Mouse (Mus musculus) stomach, embryonic 15.5 days (tissue): ENCODE results near the gene Itgae. TPM values are rescaled to one million over a fixed set of nuclear protein-coding genes. Genes with fewer than 3 reads are reported as not detected.

Source experiments
- ATAC-seq: fragments of 200-750 bp; cut with Nextera tagmentation; 2 replicates; pipeline ENCODE4 v1.8.0; 2017; ENCODE audit warnings: low read depth, moderate number of reproducible peaks, moderate TSS enrichment; ENCODE audit not compliant: insufficient read depth, low FRiP score
- H3K27ac ChIP-seq: fragments of 300-500 bp; sonication (generic); 2 replicates; pipeline ENCODE4 v1.5.1; 2015; ENCODE audit warnings: mild to moderate bottlenecking, inconsistent platforms
- H3K27me3 ChIP-seq: fragments of 300-500 bp; sonication (generic); replicated peaks from 2 replicates; pipeline ENCODE4 v1.6.1; 2015; ENCODE audit warnings: inconsistent platforms
- H3K36me3 ChIP-seq: fragments of 300-500 bp; sonication (generic); 2 replicates; pipeline ENCODE4 v1.6.1; 2015; ENCODE audit warnings: inconsistent platforms
- H3K4me1 ChIP-seq: fragments of 300-500 bp; sonication (generic); 2 replicates; pipeline ENCODE4 v1.6.1; 2015; ENCODE audit warnings: inconsistent platforms
- H3K4me2 ChIP-seq: fragments of 300-500 bp; sonication (generic); 2 replicates; pipeline ENCODE4 v1.6.1; 2015; ENCODE audit warnings: mild to moderate bottlenecking, inconsistent platforms
- H3K4me3 ChIP-seq: fragments of 300-500 bp; sonication (generic); replicated peaks from 2 replicates; pipeline ENCODE4 v1.5.1; 2015; ENCODE audit warnings: inconsistent platforms
- H3K9ac ChIP-seq: fragments of 300-500 bp; sonication (generic); 2 replicates; pipeline ENCODE4 v1.6.1; 2015; ENCODE audit warnings: inconsistent platforms
- H3K9me3 ChIP-seq: fragments of 300-500 bp; sonication (generic); 2 replicates; pipeline ENCODE4 v1.6.1; 2016; ENCODE audit warnings: inconsistent platforms
- WGBS: fragments of 180-500 bp; shearing (Covaris S2); methylation state at CpG from one replicate; pipeline ENCODE4 v1.1.7; 2015; 5-methylcytosine and 5-hydroxymethylcytosine counted together
- polyA plus RNA-seq: library from polyadenylated mRNA; unstranded; fragments of >200 nt; fragmentation: Nextera tagmentation; extraction: Ambion mirVana; gene quantifications from 2 replicates; pipeline ENCODE4 v1.2.1, GENCODE M21; 2015

Itgae gene
- 0.33 and 0.57 TPM in 2 replicates for polyA plus RNA-seq

- ATAC-seq, result no peak
- 74% methylated on average over 4 of the region's 4 CpGs for WGBS
- Histone ChIP-seq H3K27ac (no peak within 1 kb of the TSS), H3K4me2 (no peak within 1 kb of the TSS), H3K9ac (no peak within 1 kb of the TSS), H3K4me1 (no peaks in the 10 kb centered on the region), H3K27me3 (no peaks in the 10 kb centered on the region), H3K4me3 (no peak within 1 kb of the TSS), H3K36me3 (no peaks in the 10 kb centered on the region), H3K9me3 (no peaks in the 10 kb centered on the region)
Observed at GRCm38 (mm10) chr11:73090283-73090682, at the start of gene Itgae. Gene Itgae (plus strand): TSS chr11:73090583.

DNA sequence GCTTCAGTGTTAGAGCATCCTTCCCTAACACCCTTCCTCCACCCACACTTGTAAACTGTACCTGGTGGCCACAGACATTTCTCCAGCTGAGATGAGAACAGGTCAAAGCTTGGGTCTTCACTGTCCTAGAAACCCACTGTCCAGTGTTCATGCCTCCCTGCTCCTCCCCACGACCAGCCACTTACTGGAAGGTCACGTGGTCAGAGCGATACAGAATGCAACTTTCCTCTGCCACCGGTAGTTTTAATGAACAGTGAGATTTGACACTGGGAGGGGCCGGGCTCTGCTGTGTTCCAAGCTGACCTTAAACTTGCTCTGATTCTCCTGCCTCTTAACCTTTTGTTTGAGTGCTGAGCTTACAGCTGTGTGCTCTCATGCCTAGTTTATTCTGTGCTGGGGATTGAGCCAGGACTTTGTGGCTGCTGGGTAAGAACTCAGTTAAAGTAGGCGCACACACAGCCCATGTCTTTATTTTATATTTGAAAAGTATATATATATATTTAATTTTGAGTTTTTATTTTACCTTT, 46.1 kb upstream of the Itgae start:
- no peak overlapping the region for H3K4me2 ChIP-seq
- H3K27me3 ChIP-seq, result no peaks in the 10 kb centered on the region
- peaks cover 14% of the 10 kb centered on the region; the same call in 1 of the 2 replicates for H3K4me1 ChIP-seq
- H3K27ac ChIP-seq, result no peak overlapping the region
- H3K36me3 ChIP-seq, result no peaks in the 10 kb centered on the region
- no peak overlapping the region for H3K4me3 ChIP-seq
- H3K9me3 ChIP-seq, result no peaks in the 10 kb centered on the region
- H3K9ac ChIP-seq, result no peak overlapping the region
- ATAC-seq, result no peak
- WGBS, result 24% methylated on average over 6 of the region's 6 CpGs

DNA sequence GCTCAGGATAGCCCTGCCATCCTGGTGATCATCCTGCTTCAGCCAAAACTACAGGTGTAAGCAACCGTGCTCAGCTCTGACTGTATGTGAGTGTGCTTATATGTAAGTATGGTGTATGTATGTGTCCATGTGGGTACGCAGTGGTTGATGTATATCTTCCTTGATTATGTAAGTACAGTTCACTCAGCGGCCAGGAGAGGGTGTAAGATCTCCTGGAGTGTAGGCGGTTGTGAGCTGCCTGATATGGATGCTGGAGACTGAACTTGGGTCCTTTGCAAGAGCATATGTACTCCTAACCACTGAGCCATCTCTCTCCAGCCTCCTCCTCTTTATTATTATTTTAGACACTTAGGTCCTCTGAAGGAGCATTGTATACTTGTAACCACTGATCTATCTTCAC, 45.6 kb upstream of the Itgae start:
- Histone ChIP-seq H3K4me2 (no peak overlapping the region), H3K27ac (no peak overlapping the region), H3K9me3 (no peaks in the 10 kb centered on the region), H3K27me3 (no peaks in the 10 kb centered on the region), H3K4me1 (peaks cover 14% of the 10 kb centered on the region; the same call in 1 of the 2 replicates), H3K36me3 (no peaks in the 10 kb centered on the region), H3K4me3 (no peak overlapping the region), H3K9ac (no peak overlapping the region)
- WGBS, result 65% methylated on average over 4 of the region's 4 CpGs
- ATAC-seq, result no peak

- peaks cover 11% of the 10 kb centered on the region; the same call in 1 of the 2 replicates for H3K36me3 ChIP-seq
- peak within 1 kb of the TSS; percentile 56 for H3K4me2 ChIP-seq
- no peaks in the 10 kb centered on the region for H3K9me3 ChIP-seq
- peak within 1 kb of the TSS; percentile 92 for H3K27ac ChIP-seq
- peak within 1 kb of the TSS; percentile 95 for H3K4me3 ChIP-seq
- peak within 1 kb of the TSS; percentile 93 for H3K9ac ChIP-seq
- peaks cover 14% of the 10 kb centered on the region; the same call in 1 of the 2 replicates for H3K4me1 ChIP-seq
- no peaks in the 10 kb centered on the region for H3K27me3 ChIP-seq
- WGBS, result under 1% methylated on average over 39 of the region's 39 CpGs
- ATAC-seq, result peak; percentile 95
Observed at GRCm38 (mm10) chr11:73047542-73047996, 42.8 kb upstream of the Itgae start, which contains the start of gene Ncbp3. Gene Ncbp3 (plus strand): TSS chr11:73047783.

DNA sequence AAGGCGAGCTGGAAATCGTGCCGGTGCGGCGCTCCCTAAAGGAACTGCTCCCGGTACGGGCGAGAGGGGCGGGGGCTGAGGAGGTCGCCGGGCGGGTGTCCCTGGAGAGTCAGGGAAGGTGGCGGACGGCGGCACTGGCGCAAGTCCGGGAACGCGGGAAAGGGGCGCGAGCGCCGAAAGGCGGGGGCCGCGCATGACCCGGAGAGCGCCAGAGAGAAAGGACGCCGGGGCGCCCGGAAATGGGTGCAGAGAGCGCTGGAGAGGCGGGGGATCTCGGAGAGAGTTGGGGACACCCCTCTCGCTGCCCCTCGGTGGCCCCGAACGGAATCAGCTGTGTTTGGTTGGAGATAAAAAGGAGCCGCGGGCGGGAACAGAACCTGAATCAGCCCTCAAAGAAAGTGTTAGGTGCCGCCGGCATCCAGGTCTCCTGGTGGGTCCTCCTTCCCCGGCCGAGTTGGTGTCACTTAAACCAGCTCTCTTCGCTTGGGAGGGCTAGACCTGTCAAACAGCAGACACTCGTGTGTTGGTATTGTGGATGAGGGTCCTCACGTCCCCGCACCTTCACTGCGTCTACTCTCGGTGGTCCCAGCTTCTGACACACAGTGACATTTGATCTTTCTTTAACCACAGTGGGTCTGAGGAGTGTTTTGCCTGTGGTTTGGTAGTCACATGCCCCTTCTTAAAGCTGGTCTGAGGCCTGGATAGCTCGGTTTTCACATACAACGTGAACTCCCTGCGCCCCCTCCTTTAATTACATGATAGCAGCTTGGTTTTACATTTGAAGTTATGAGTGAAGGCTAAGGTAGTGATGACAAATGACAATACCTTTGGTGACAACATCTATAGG, 42.1 kb upstream of the Itgae start:
- ATAC-seq, result peak; percentile 53
- Histone ChIP-seq H3K36me3 (peaks cover 11% of the 10 kb centered on the region; the same call in 1 of the 2 replicates), H3K4me2 (peak overlapping the region; percentile 56)

GRCm38 (mm10) chr11:73049335-73049734, 41.0 kb upstream of the Itgae start:
- no peak overlapping the region for H3K9ac ChIP-seq
- 3% methylated on average over 4 of the region's 4 CpGs for WGBS
- no peak for ATAC-seq

More for the DNA sequence above, 42.1 kb upstream of the Itgae start:
- 1% methylated on average over 55 of the region's 55 CpGs for WGBS
- no peaks in the 10 kb centered on the region for H3K9me3 ChIP-seq
- peaks cover 14% of the 10 kb centered on the region; the same call in 1 of the 2 replicates for H3K4me1 ChIP-seq
- peak overlapping the region; percentile 93 for H3K9ac ChIP-seq
- H3K27ac ChIP-seq, result peak overlapping the region; percentile 92
- H3K4me3 ChIP-seq, result peak overlapping the region; percentile 95
- no peaks in the 10 kb centered on the region for H3K27me3 ChIP-seq

DNA sequence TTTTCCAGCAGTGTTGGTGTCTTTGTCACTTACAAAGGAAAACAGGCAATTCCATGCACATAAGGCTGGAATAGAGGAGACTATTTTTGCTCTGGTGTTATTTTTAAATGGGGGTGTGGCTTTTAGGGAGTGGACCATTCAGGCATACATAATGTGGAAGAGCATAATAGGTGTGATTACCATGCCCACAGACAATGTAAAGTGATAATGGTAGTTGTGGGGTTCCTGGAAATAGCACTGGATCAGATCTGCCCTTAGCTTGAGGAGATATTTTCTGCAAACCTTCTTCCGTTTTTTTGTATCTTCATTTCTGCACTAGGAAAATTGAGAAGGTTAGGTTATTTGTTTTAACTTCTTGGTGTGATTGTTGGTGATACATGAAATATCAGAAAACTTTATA, 37.6 kb upstream of the Itgae start:
- no peak overlapping the region for H3K4me3 ChIP-seq
- 80% methylated on average over 1 of the region's 1 CpGs for WGBS
- no peak overlapping the region for H3K9ac ChIP-seq
- H3K36me3 ChIP-seq, result peaks cover 28% of the 10 kb centered on the region
- ATAC-seq, result no peak
- no peaks in the 10 kb centered on the region for H3K27me3 ChIP-seq
- no peak overlapping the region for H3K4me2 ChIP-seq
- no peaks in the 10 kb centered on the region for H3K9me3 ChIP-seq
- peaks cover 10% of the 10 kb centered on the region; the same call in 1 of the 2 replicates for H3K4me1 ChIP-seq
- H3K27ac ChIP-seq, result no peak overlapping the region

More at GRCm38 (mm10) chr11:73049335-73049734, 41.0 kb upstream of the Itgae start:
- Histone ChIP-seq H3K4me1 (peaks cover 12% of the 10 kb centered on the region; the same call in 1 of the 2 replicates), H3K4me2 (peak overlapping the region; percentile 56), H3K27me3 (no peaks in the 10 kb centered on the region), H3K4me3 (peak overlapping the region; percentile 95), H3K9me3 (no peaks in the 10 kb centered on the region), H3K27ac (no peak overlapping the region), H3K36me3 (peaks cover 16% of the 10 kb centered on the region; the same call in 1 of the 2 replicates)

GRCm38 (mm10) chr11:73057701-73058100, 32.7 kb upstream of the Itgae start:
- no peak overlapping the region for H3K9ac ChIP-seq
- H3K27me3 ChIP-seq, result no peaks in the 10 kb centered on the region
- WGBS, result 72% methylated on average over 5 of the region's 5 CpGs
- no peak overlapping the region for H3K4me2 ChIP-seq
- H3K27ac ChIP-seq, result no peak overlapping the region
- H3K4me1 ChIP-seq, result no peaks in the 10 kb centered on the region
- H3K4me3 ChIP-seq, result no peak overlapping the region
- H3K36me3 ChIP-seq, result peaks cover 33% of the 10 kb centered on the region
- ATAC-seq, result no peak
- H3K9me3 ChIP-seq, result no peaks in the 10 kb centered on the region

DNA sequence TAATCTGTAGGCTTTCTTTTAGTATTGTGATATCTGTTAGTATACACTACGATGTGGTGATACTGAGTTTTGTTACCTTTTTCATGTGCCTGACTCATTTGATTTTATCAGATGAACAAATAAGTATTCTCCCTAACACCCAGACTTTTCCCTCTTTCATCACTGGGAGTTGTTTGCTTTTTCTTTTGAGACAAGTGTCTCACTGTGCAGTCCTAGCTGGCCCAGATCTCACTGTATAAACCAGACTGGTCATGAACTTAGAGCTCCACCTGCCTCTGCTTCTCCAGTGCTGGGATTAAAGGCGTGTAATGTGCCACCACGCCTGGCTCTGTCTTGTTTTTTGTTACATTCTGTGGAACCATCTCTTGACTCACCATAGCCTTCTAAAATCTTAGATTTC, 30.8 kb upstream of the Itgae start:
- H3K9ac ChIP-seq, result no peak overlapping the region
- no peaks in the 10 kb centered on the region for H3K4me1 ChIP-seq
- peaks cover 28% of the 10 kb centered on the region for H3K36me3 ChIP-seq
- 79% methylated on average over 3 of the region's 3 CpGs for WGBS
- H3K4me2 ChIP-seq, result no peak overlapping the region
- no peak overlapping the region for H3K4me3 ChIP-seq
- peak; percentile 53; the same call in 1 of the 2 replicates for ATAC-seq
- H3K9me3 ChIP-seq, result no peaks in the 10 kb centered on the region
- no peaks in the 10 kb centered on the region for H3K27me3 ChIP-seq
- H3K27ac ChIP-seq, result no peak overlapping the region

DNA sequence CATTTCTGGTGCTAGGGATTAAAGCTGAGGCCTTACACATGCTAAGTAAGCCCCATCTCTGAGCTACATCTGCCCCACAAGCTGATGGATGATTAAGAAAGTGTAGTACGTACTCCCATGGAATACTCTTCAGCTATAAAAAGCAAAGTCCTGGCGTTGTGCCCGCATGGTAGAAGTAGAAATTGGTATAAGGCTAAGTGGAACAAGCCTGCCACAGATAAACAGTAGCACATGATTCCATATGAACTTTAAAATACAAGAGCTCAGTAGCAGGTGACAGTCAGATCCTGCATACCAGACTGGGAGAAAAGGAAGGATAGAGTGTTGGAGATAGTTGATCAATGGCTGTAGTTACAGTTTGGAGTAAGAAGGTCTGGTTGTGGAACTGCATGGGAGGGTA, 29.0 kb upstream of the Itgae start:
- H3K27me3 ChIP-seq, result no peaks in the 10 kb centered on the region
- no peak overlapping the region for H3K4me2 ChIP-seq
- WGBS, result 90% methylated on average over 3 of the region's 3 CpGs
- H3K9me3 ChIP-seq, result no peaks in the 10 kb centered on the region
- no peaks in the 10 kb centered on the region for H3K4me1 ChIP-seq
- H3K27ac ChIP-seq, result no peak overlapping the region
- H3K36me3 ChIP-seq, result peaks cover 27% of the 10 kb centered on the region
- H3K9ac ChIP-seq, result no peak overlapping the region
- no peak for ATAC-seq
- no peak overlapping the region for H3K4me3 ChIP-seq

GRCm38 (mm10) chr11:73071839-73072238, 18.5 kb upstream of the Itgae start:
- no peak overlapping the region for H3K27ac ChIP-seq
- H3K4me3 ChIP-seq, result no peak overlapping the region
- H3K4me2 ChIP-seq, result no peak overlapping the region
- H3K9ac ChIP-seq, result no peak overlapping the region
- H3K9me3 ChIP-seq, result no peaks in the 10 kb centered on the region
- peaks cover 52% of the 10 kb centered on the region for H3K36me3 ChIP-seq
- no peak for ATAC-seq
- no peaks in the 10 kb centered on the region for H3K4me1 ChIP-seq
- 83% methylated on average over 3 of the region's 3 CpGs for WGBS
- H3K27me3 ChIP-seq, result no peaks in the 10 kb centered on the region

- peaks cover 57% of the 10 kb centered on the region for H3K36me3 ChIP-seq
- ATAC-seq, result no peak
- H3K4me2 ChIP-seq, result no peak overlapping the region
- H3K9me3 ChIP-seq, result no peaks in the 10 kb centered on the region
- H3K4me1 ChIP-seq, result no peaks in the 10 kb centered on the region
- no peaks in the 10 kb centered on the region for H3K27me3 ChIP-seq
- H3K27ac ChIP-seq, result no peak overlapping the region
- no peak overlapping the region for H3K9ac ChIP-seq
- H3K4me3 ChIP-seq, result no peak overlapping the region
- 88% methylated on average over 4 of the region's 4 CpGs for WGBS
Observed at GRCm38 (mm10) chr11:73076295-73076694, 14.1 kb upstream of the Itgae start.
